Mouse (Mus musculus) embryo, embryonic 11.5 days (tissue): Measurements from ENCODE around the gene Olfr67.
"Not testable (repeated sequence)": the region's sequence is repeated elsewhere in the genome, so short reads cannot be mapped to it uniquely, and the experiment has no call there.

Source experiments
- DNase-seq: peaks from one replicate; pipeline ENCODE4 v3.0.0-alpha.2; 2012; ENCODE audit warnings: low read depth, low spot score

Olfr67 gene

DNA sequence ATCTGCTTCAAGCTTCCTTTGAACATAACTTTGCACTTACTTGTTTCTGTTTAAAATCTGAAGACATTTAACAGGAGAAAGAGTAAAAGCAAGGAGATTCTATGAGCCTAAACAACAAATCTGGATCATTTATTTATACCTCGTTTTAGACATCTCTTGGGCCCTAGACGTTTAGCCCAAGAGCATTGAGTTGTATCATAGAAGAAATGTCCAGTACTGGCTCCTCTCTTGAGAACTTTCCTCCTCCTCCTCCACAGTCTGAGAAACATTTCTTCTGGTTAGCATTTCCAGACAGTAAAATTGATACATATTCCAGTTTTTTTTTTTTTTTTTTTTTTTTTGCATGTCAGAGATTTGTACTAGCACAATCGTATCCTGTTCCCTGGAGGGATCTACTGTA lies at the start of gene Olfr67:
Olfr67 (minus strand) TSS at position 101 of the 400 bp plus-strand sequence.
- DNase-seq: no peak

DNA sequence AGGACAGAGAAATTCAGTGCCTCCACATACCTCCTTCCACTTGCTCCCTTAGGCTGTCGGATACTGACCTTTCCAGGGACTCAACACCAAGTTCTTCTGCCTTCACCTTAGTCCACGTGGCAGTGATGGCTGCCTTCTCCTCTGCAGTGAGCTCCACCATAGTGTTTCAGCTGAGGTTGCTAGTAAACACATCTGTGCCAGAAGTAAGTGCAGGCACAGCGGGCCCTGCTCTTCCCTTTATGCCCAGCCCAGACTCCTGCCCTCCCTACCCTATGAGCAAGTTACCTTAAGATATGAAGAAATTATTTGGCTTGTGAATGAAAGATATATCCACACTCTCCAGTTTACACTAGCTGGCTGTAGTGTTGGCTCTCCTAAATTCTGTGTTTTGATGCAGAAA lies 48.6 kb upstream of the Olfr67 start, which contains the start of gene Hbb-bh2:
Hbb-bh2 (minus strand) TSS at position 253 of the 400 bp plus-strand sequence.
- no peak for DNase-seq

DNA sequence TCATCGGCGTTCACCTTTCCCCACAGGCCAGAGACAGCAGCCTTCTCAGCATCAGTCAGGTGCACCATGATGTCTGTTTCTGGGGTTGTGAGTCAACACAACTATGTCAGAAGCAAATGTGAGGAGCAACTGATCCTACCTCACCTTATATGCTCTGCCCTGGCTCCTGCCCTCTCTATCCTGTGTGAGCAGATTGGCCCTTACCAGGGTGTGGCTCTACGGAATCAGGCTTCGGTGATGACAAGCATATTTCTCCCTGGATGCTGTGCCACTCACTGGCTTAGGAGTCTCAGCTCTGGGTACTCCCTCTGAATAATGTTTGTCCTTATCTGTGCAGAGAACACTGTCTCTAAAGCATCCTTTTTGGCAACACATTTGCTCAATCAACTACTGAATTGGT lies 36.2 kb upstream of the Olfr67 start, which contains the start of gene Hbb-bs:
Hbb-bs (minus strand) TSS at position 289 of the 400 bp plus-strand sequence.
- DNase-seq: no peak

DNA sequence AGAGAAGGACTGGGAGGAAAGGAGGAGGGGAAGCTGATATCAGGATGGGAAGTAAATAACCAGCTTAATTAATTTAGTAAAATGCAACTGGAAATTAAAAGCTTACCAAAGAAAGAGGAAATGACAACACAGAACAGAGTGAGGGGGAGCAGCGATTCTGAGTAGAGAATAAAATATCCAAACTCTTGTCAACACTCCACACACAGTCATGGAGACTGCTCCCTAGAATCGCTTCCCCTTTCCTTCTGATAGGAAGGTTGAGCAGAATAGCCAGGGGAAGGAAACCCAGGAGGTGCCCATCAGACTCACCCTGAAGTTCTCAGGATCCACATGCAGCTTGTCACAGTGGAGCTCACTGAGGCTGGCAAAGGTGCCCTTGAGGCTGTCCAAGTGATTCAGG lies 35.5 kb upstream of the Olfr67 start:
- not testable (repeated sequence) for DNase-seq

DNA sequence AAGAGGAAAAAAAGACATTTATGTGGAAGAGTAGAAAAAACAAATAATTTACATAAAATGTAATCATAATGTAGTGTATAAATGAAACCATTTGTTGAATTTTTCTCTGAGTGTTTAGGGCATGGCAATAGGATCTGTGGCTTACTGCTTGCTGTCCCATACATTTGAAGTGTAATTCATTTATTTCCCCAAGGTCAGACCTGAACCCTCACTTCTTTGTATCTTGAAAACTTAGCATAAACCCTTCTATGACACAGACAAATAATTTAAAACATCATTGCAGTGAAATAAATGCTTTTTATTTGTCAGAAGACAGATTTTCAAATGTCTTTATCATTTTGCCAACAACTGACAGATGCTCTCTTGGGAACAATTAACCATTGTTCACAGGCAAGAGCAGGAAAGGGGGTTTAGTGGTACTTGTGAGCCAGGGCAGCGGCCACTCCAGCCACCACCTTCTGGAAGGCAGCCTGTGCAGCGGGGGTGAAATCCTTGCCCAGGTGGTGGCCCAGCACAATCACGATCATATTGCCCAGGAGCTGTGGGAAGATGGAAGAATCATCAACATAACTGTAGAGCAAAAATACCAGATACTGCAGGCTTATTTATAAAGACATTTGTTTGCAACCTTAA lies 34.8 kb upstream of the Olfr67 start:
- no peak for DNase-seq

DNA sequence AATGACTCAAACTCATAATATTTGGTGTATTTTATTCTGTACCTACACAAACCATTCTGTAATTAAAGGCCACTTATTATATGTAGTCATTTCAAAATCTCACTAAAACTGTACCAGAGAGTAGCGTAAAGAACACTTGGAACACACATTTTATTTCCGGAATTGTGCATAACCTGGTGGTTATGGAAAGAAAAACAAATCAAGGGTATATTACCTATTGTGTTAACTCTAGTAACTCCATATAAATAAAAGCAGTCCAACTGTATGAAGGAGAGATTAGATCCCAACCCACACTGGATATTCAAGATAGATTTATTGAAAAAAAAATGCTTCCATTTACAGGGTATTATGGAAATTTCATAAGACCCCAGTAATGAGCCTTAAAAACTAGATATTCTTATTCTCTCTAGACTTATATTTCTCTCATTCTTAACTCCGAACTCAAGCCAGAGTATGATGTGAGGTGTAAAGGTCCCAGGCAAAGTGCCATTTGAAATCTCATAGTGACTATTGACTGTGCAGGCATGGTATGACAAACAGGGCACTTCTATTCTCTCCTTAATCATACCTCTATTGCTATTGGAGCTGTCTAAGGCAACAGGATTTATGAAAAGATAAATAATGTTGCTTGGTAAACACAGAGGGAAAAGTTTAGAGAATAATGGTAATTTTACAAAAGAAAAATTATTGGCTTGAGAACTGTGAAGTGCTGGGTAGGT lies 34.1 kb upstream of the Olfr67 start:
- no peak for DNase-seq

DNA sequence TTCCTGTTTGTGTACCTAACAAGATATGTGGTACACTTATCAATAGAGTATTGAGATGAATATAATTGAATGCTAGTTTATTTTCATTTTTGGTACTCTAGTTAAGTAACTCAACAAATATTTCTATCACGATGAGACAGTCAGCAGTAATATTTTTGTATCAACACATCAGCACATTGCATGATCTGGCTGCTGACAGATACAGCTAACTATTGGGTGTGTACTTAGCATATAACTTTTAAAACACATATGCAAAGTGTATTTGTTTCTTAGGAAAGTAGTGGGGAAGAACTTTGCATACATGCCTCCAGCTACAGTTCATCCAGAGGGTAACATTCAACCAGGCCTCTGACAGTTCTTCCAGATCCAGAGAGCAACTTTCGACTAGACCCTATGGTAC lies 33.0 kb upstream of the Olfr67 start:
- no peak for DNase-seq

DNA sequence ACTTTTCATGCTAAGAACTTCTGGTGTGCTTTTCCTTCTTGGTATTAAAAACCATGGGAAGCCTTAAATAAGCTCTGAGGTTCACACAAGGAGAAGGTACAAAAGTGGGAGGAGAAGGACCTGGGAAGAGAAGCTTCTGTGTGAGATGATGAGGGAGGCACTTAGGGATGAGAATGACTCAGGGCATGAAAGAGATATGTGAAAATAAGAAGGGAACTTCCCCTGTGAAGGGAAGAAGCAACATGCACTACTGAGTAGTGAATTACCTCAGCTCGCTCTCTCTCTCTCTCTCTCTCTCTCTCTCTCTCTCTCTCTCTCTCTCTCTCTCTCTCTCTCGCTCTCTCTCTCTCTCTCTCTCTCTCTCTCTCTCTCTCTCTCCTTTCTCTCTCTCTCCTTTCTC lies 23.5 kb upstream of the Olfr67 start:
- DNase-seq: not testable (repeated sequence)

DNA sequence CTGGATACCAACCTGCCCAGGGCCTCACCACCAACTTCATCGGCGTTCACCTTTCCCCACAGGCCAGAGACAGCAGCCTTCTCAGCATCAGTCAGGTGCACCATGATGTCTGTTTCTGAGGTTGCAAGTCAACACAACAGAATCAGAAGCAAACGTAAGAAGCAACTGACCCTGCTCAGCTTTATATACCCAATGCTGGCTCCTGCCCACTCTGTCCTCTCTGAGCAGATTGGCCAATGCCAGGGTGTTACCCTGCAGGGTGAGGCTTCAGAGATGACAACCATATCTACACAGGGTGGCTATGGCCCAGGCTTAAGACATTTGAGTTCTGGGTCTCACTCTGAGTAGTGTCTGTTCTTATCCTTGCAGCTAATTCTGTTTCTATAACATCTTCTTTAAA lies 22.1 kb upstream of the Olfr67 start, which contains the start of gene Hbb-bt:
Hbb-bt (minus strand) TSS at position 231 of the 400 bp plus-strand sequence.
- DNase-seq: no peak

DNA sequence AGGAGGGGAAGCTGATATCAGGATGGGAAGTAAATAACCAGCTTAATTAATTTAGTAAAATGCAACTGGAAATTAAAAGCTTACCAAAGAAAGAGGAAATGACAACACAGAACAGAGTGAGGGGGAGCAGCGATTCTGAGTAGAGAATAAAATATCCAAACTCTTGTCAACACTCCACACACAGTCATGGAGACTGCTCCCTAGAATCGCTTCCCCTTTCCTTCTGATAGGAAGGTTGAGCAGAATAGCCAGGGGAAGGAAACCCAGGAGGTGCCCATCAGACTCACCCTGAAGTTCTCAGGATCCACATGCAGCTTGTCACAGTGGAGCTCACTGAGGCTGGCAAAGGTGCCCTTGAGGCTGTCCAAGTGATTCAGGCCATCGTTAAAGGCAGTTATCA lies 21.5 kb upstream of the Olfr67 start:
- DNase-seq: not testable (repeated sequence)

DNA sequence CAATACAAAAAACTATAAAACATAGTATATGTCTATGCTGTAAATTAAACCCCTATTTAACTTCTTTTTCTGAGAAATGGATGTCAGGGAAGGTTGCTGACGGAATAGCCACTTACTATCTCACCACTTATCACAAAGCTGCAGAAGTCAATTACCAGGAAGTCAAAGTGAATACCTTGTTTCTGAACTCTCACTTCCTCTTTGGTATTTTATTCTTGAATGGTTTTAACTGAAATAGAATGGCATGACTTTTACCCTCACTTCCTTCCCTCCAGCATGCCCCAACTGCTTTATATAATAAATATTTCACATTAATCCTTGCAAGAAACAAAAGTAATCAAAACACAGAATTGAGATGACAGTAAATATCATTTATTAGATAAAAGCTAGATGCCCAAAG lies 20.6 kb upstream of the Olfr67 start:
- no peak for DNase-seq

DNA sequence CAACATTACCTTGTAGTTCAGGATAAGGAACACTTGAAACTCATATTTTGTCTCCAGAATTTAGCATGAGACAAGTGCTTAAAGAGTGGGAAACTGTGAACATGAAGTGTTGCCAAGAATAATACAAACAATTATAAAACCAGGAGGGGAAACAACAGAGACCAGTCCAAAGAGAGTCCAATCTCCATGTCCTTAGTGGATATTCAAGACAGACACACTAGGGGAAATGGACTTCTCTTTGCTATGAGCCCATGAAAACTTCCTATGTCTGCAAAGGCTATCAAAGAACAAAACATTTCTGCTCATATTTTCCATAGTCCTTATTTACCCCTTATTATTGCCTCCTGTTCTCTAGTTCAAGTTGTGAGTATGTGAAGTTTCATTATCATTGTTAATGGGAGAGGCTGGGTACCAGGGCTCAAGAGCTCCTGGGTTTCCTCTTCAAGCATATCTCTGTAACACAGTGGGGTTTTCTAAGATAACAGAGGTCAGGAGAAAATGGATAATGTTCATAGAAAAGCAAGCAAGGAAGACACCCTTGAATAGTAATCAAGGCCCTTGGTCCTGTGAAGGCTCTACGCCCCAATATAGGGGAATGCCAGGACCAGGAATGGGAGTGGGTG lies 19.7 kb upstream of the Olfr67 start:
- no peak for DNase-seq

DNA sequence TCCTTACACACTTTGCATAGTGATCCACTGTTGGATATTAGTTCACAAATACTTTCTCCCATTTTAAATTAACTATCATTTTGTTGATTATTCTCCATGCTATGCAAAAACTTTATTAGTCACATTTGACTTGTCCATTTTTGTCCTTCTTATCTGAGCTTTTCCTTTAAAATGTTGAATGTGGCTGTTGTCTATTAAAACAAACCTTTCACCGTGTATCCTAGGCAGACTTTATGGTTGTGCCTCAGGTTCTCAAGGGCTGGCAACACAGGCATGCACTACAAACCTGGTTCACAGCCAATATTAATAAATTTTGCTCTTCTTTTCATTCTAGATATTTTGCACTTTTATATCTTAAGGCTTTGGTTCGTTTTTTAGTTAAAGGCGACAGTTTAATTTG lies 19.1 kb upstream of the Olfr67 start:
- DNase-seq: no peak

DNA sequence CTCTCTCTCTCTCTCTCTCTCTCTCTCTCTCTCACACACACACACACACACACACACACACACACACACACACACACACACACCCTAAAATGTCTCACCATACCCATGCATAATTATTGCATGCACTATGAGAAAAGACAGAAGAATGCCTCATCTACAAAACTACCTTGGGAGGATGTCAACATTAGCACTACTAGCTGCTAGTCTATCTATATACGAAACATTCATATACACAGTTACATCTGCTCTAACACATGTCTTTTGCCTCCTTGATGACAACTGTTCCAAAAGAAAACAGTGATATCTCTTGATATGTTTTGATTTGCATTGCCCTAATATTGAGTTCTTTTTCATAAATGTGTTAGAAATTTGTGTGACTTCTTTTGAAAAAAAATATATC lies 18.7 kb upstream of the Olfr67 start:
- no peak for DNase-seq

DNA sequence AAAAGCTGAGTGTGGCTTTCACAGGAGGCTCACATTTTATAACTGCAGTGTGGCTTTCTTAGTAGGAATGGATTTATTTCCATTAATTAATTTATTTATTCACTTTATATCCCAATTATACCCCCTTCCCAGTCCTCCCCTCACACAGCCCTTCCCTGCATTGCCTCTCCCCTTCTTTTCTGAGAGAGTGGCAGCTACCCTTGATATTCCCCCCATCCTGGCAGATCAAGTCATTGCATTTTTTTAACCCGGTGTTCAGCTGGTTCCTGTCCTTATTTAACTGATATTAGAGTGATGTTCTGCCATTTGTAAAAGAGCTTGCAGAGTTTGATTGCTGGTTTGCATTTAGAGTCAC lies 18.2 kb upstream of the Olfr67 start:
- no peak for DNase-seq

DNA sequence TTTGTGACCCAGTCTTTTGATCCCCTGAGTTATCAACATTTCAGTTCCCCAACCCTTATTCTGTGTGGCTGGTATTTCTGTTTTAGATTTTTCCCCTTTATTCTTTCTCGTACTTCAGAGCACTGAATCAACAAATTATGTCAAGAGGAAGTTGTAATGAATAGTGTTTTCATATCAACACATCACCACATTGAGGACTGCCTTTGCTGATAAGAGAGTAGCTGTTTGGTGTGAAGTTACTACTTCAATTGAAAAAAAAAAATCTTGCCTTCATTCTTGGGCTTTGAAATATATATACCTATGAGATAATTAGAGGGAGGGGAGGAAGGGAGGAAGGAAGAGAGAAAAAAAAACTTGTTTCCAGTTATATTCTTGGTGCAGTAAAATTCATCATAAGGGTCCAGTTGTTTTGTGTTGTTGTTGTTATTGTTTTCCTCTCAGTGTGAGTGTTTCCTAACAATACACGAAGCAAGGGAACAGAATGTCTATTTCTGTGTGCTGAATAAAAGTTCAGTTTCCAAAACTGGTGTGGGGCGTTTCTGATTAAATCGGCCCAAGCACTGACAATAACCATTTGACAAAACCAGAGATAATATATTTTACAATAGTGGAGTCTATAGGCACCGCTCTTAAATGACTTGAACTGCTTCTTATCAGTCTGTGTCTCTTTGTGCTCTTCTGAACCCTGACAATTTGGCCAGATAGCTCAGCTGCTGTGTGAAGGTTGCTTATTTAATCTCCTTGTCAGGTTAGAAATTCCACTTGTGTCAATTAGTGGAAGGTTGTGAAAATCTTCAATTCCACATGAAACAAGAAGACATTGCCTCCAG lies 17.6 kb upstream of the Olfr67 start:
- DNase-seq: no peak

DNA sequence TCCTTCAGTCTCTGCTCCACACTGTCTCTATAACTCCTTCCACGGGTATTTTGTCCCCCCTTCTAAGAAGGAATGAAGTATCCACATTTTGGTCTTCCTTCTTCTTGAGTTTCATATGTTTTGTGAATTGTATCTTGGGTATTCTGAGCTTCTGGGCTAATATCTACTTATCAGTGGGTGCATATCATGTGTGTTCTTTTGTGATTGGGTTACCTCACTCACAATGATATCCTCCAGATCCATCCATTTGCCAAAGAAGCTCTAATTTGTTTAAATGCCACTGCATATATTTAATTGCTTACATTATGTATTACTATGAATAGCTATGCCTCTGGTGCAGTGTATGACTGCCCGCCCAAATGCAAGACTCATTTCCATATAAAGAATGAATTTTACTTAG lies 16.5 kb upstream of the Olfr67 start:
- not testable (repeated sequence) for DNase-seq

DNA sequence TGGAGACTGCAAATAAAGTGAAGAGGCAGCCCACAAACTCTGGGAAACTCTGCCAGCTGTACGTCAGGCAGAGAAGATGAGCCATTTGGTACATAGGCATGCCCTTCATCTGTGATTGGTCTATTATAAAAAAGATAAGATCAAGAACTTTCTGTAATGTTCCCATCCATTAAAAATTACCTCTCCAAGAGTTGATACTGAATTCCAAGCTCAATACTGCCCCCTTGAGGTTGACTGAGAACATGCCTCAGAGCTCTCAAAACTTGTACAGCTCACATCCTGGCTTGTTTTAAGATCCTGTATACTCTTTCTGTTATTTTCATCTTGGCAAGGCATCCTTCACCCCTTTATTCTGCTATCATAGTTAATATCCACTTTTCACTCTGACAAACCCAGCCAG lies 15.2 kb upstream of the Olfr67 start:
- DNase-seq: peak; percentile 36

DNA sequence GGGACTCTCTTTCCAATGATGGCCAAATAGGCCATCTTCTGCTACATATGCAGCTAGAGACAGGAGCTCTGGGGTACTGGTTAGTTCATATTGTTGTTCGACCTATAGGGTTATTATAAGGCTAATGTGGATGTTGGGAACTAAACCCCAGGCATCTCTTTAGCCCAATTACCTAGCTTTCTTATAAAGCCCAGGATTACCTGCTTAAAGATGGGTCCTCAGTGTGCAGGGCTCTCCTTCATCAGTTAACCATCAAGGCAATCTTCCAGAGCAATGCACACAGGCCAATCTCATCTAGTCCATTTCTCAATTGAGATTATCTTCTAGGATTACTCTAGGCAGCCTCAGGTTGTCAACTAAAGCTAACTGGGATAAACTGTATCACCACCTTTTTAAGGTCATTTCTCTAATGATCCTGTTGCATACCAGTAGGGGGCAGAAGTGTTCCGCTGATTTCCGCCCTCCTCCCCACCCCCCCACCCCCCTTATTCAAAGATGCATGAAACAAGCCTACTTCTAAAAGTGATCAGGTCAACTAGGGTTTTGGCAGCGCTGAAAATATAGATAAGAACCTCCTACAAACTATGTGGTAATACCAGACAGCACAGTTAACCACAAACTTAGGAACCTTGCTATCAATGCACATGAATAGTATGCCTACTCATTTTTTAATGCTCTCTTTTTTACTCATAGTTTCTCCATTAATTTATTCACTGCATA lies 1.2 kb upstream of the Olfr67 start:
- no peak for DNase-seq

DNA sequence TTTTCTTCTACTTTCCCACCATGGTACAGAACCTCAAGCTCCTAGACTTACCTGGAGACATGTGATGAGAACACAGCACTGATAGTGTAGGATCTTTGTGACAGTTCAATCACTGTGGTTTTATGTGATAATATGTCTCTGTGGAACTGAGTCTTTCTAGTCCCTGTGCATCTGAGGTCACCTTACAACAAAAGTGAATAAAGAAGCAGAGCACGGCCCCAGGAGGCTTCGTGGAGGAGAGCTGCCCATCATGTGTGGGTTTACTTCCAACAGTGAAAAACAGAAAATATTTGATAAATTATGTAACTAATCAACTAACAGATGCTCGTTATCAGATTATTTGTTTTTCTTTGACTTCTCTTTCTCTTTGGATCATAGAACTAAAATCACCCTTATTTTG lies 12.0 kb downstream of the Olfr67 start, which contains the start of gene Olfr68:
Olfr68 (minus strand) TSS at position 101 of the 400 bp plus-strand sequence.
- no peak for DNase-seq

DNA sequence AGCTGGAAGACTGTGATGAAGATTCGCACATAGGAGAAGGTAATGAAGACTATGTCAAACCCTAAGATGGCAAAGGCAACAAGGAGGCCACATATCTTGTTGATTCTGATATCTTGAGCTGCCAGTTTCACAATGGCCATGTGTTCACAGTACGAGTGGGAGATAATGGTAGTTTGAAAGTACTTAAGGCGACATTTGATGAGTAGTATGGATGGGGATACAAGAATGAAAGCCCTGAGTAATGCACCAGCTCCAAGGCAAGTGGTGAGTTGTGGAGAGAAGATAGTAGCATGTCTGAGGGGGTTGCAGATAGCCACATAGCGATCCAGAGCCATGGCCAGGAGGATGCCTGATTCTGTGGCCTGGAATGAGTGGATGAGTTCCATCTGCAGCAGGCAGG lies 14.0 kb downstream of the Olfr67 start:
- not testable (repeated sequence) for DNase-seq
